Mouse (Mus musculus) heart, postnatal 0 days (tissue): ENCODE results near the gene Zcchc9.

ENCODE experiments used
- CTCF ChIP-seq: IDR thresholded peaks from 2 replicates; pipeline ENCODE4 v1.5.1; 2016; ENCODE audit warnings: antibody characterized with exemption, control low read depth, low read depth
- EP300 ChIP-seq: IDR thresholded peaks from 2 replicates; pipeline ENCODE4 v1.6.1; 2016; ENCODE audit warnings: antibody characterized with exemption, low read depth

DNA sequence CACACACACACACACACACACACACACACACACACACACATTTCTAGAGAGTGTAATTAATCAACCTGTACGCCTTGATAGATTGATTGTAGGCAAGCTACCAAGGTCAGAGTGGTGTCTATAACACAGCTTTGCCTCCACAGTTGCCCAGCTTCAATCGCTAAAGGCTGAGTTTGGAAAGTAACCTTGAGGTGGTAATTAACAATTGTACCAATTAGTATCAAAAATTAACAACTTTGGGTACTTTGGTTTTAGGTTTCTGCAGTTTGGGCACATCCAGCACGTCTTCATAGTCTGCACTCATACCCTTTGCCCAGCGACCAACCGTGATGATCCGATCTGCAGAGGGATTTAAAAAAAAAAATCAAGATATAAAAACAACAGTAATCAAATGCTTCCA lies 10.6 kb downstream of the Zcchc9 start:
- TF ChIP-seq CTCF = no peak
- TF ChIP-seq EP300 = no peak
